Comparison of ENCODE assay signal across 13 mouse cellular contexts in genomic region chr2:79062196-79062636, GRCm38 (mm10).
DNase-seq lines count a peak whose midpoint lies in the region; ATAC-seq and TF ChIP-seq lines count a peak whose summit lies in the region.
"Had no signal": no experiment of that assay in that cellular context is flagged by ENCODE, and none has a peak within 500 bp of the region (broad histone marks: within the 10 kb centered on the region; RNA-seq: fewer than 3 reads in every experiment).

No protein-coding gene starts in this region.

- H3K27ac ChIP-seq in heart, embryonic 11.5 days (ENCODE audit: low read depth, low read length) = no peak overlapping the region
- H3K27ac ChIP-seq in lung, embryonic 14.5 days (ENCODE audit: low read depth) = no peak overlapping the region
- H3K27ac ChIP-seq in forebrain, embryonic 16.5 days (ENCODE audit: low read length) = peak overlapping the region; percentile 71
- H3K27ac ChIP-seq in limb, embryonic 15.5 days = no peak overlapping the region
- H3K27ac ChIP-seq: embryonic facial prominence, embryonic 12.5 days; hindbrain, embryonic 12.5 days had no signal

- no peaks in the 10 kb centered on the region for H3K9me3 ChIP-seq in heart, embryonic 11.5 days (replicated peaks; ENCODE audit: control insufficient read depth, low read length)
- H3K9me3 ChIP-seq in lung, embryonic 14.5 days (ENCODE audit: low read depth, low read length) = no peaks in the 10 kb centered on the region
- no peaks in the 10 kb centered on the region for H3K9me3 ChIP-seq in forebrain, embryonic 16.5 days (ENCODE audit: control insufficient read depth, low read length)
- H3K9me3 ChIP-seq in limb, embryonic 15.5 days = no peaks in the 10 kb centered on the region
- H3K9me3 ChIP-seq: embryonic facial prominence, embryonic 12.5 days; hindbrain, embryonic 12.5 days; megakaryocyte, embryonic 14.5 days had no signal

- H3K27me3 ChIP-seq in heart, embryonic 11.5 days (ENCODE audit: control insufficient read depth, insufficient read depth, low read length) = no peaks in the 10 kb centered on the region
- H3K27me3 ChIP-seq in lung, embryonic 14.5 days (ENCODE audit: insufficient read depth, low read length) = no peaks in the 10 kb centered on the region
- no peaks in the 10 kb centered on the region for H3K27me3 ChIP-seq in forebrain, embryonic 16.5 days (replicated peaks; ENCODE audit: control insufficient read depth, insufficient read depth, low read length)
- no peaks in the 10 kb centered on the region for H3K27me3 ChIP-seq in limb, embryonic 15.5 days
- H3K27me3 ChIP-seq: embryonic facial prominence, embryonic 12.5 days; hindbrain, embryonic 12.5 days; megakaryocyte, embryonic 14.5 days had no signal

- intact Hi-C loops in heart, postnatal 10 days (cut with DNase I) = no loop called here

- ATAC-seq in heart, embryonic 11.5 days (replicated peaks; ENCODE audit: insufficient number of reproducible peaks, low FRiP score, low TSS enrichment) = no peak
- ATAC-seq in lung, embryonic 14.5 days (ENCODE audit: insufficient read depth) = peak; percentile 79
- peak; percentile 56 for ATAC-seq in forebrain, embryonic 16.5 days
- peak; percentile 63; the same call in 1 of the 2 replicates for ATAC-seq in limb, embryonic 15.5 days (ENCODE audit: insufficient number of reproducible peaks, low FRiP score, low TSS enrichment, low read depth)

- no peaks in the 10 kb centered on the region for H3K36me3 ChIP-seq in heart, embryonic 11.5 days (ENCODE audit: control insufficient read depth, insufficient read depth, low read length)
- no peaks in the 10 kb centered on the region for H3K36me3 ChIP-seq in lung, embryonic 14.5 days (ENCODE audit: insufficient read depth)
- H3K36me3 ChIP-seq in forebrain, embryonic 16.5 days (ENCODE audit: control insufficient read depth, insufficient read depth) = no peaks in the 10 kb centered on the region
- H3K36me3 ChIP-seq in limb, embryonic 15.5 days = no peaks in the 10 kb centered on the region
- H3K36me3 ChIP-seq: embryonic facial prominence, embryonic 12.5 days; hindbrain, embryonic 12.5 days had no signal

- H3K4me3 ChIP-seq in heart, embryonic 11.5 days (ENCODE audit: low read depth, low read length) = no peak overlapping the region
- no peak overlapping the region for H3K4me3 ChIP-seq in lung, embryonic 14.5 days (ENCODE audit: low read depth, low read length)
- no peak overlapping the region for H3K4me3 ChIP-seq in forebrain, embryonic 16.5 days (replicated peaks; ENCODE audit: low read length)
- H3K4me3 ChIP-seq in limb, embryonic 15.5 days = no peak overlapping the region
- H3K4me3 ChIP-seq: embryonic facial prominence, embryonic 12.5 days; hindbrain, embryonic 12.5 days; megakaryocyte, embryonic 14.5 days had no signal

- TF ChIP-seq CTCF in lung, embryonic 14.5 days (IDR thresholded peaks at IDR 0.05; ENCODE audit: low read depth) = no peak

- no peak overlapping the region for H3K4me2 ChIP-seq in heart, embryonic 11.5 days
- no peak overlapping the region for H3K4me2 ChIP-seq in lung, embryonic 14.5 days
- H3K4me2 ChIP-seq in forebrain, embryonic 16.5 days (ENCODE audit: low read length) = no peak overlapping the region
- H3K4me2 ChIP-seq in limb, embryonic 15.5 days = no peak overlapping the region
- H3K4me2 ChIP-seq: embryonic facial prominence, embryonic 12.5 days; hindbrain, embryonic 12.5 days had no signal

- peak; percentile 52 to 60 for DNase-seq in heart, postnatal 10 days
- DNase-seq in lung, embryonic 14.5 days = peak; percentile 64
- no peak for DNase-seq in lung, postnatal 25 days (ENCODE audit: low spot score)
- DNase-seq in adrenal gland, adult (ENCODE audit: inconsistent age in 2 of 2, low spot score in 1 of 2) = no peak
- DNase-seq: adrenal gland, adult 2 months; cerebellum, postnatal 10 days; kidney, adult 8-10 months had no signal

- H3K4me1 ChIP-seq in heart, embryonic 11.5 days (ENCODE audit: control insufficient read depth, insufficient read depth, low read length) = no peaks in the 10 kb centered on the region
- H3K4me1 ChIP-seq in lung, embryonic 14.5 days (ENCODE audit: insufficient read depth) = no peaks in the 10 kb centered on the region
- peaks cover 14% of the 10 kb centered on the region for H3K4me1 ChIP-seq in forebrain, embryonic 16.5 days (replicated peaks; ENCODE audit: control insufficient read depth, insufficient read depth, low read length)
- no peaks in the 10 kb centered on the region for H3K4me1 ChIP-seq in limb, embryonic 15.5 days
- H3K4me1 ChIP-seq: megakaryocyte, embryonic 14.5 days had no signal

- 56% methylated on average over 6 of the region's 6 CpGs for WGBS in heart, embryonic 11.5 days (ENCODE audit: insufficient replicate concordance)
- WGBS in lung, embryonic 14.5 days = 46% methylated on average over 6 of the region's 6 CpGs
- WGBS in forebrain, embryonic 16.5 days = 50% methylated on average over 6 of the region's 6 CpGs
- WGBS in limb, embryonic 15.5 days = 24% methylated on average over 6 of the region's 6 CpGs

- no peak overlapping the region for H3K9ac ChIP-seq in heart, embryonic 11.5 days (ENCODE audit: low read depth, low read length)
- no peak overlapping the region for H3K9ac ChIP-seq in lung, embryonic 14.5 days
- H3K9ac ChIP-seq in forebrain, embryonic 16.5 days (replicated peaks; ENCODE audit: low read depth, low read length) = no peak overlapping the region
- no peak overlapping the region for H3K9ac ChIP-seq in limb, embryonic 15.5 days
- H3K9ac ChIP-seq: embryonic facial prominence, embryonic 12.5 days; hindbrain, embryonic 12.5 days had no signal

Comparison
In these comparisons a context has a peak if more than half of its experiments do, and no peak if none do; other contexts are left out.
1. DNase-seq: peak in heart, postnatal 10 days (2 of 2) and lung, embryonic 14.5 days (single experiment); none in lung, postnatal 25 days (single experiment) and adrenal gland, adult (0 of 2).